Mouse (Mus musculus) heart, adult 18-20 months (tissue): ENCODE data around the gene Epn2. TPM values are rescaled to one million over a fixed set of nuclear protein-coding genes. Genes with fewer than 3 reads are reported as not detected.

Source experiments
- total RNA-seq, 2 experiments: library from RNA; stranded (reverse); gene quantifications; 2 replicates each; pipeline ENCODE4 v1.2.3; 2021

The Epn2 gene
- total RNA-seq, 2 experiments from 2014 or later, result 24.5 to 28.1 TPM

Other genes starting within 250 kb of the Epn2 start
- not detected for gene Slc47a2, start 236.8 kb downstream of the Epn2 start, total RNA-seq
- gene Slc47a1, start 201.3 kb downstream of the Epn2 start, total RNA-seq, result 10 to 100 TPM; 23.6 to 26.1 TPM
- gene Rnf112, start 125.6 kb downstream of the Epn2 start, total RNA-seq, result under 1 TPM in 1 of 2 experiments, not detected in 1; 0.15 TPM
- gene Mfap4, start 94.3 kb downstream of the Epn2 start, total RNA-seq, result 10 to 100 TPM; 12.5 to 13.3 TPM
- gene Mapk7, start 85.3 kb downstream of the Epn2 start, total RNA-seq, result 1 to 10 TPM; 5.7 to 6.0 TPM
- 1 to 10 TPM; 6.3 to 7.5 TPM for gene B9d1, start 74.5 kb downstream of the Epn2 start, total RNA-seq
- gene Grap, start 73.6 kb upstream of the Epn2 start, total RNA-seq, result 10 to 100 TPM; 12.1 to 13.5 TPM
- under 1 TPM; 0.25 to 0.33 TPM for gene Fam83g, start 104.4 kb upstream of the Epn2 start, total RNA-seq
- gene Slc5a10, start 141.1 kb upstream of the Epn2 start, total RNA-seq, result not detected
- 1 to 10 TPM; 7.1 to 7.8 TPM for gene Prpsap2, start 182.4 kb upstream of the Epn2 start, total RNA-seq